Comparison of ENCODE assay signal across 30 mouse cellular contexts in the genomic region with DNA sequence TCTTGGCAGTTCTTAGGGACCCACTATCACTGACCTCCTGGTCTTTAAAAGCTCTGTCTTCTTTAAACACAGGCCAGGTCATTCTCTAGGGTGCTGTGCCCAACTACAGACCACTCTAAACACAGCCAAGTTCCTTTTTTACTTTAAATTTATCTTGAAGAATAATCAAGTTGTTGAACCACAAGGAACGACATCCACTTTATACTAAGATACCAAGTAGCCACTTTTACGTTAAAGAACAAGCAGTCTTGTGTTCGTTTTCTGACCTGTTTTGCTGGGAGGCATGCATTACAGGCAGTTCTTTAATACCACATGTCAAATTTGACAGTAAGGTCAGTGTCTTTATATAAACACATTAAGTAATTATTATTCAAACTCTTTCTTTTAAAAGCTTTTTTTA.
"Had no signal": no experiment of that assay in that cellular context is flagged by ENCODE, and none has a peak within 500 bp of the region (broad histone marks: within the 10 kb centered on the region; RNA-seq: fewer than 3 reads in every experiment).

No protein-coding gene starts in this region.

- ATAC-seq: liver, embryonic 12.5 days; liver, postnatal 0 days; lung, postnatal 0 days; midbrain, embryonic 13.5 days; midbrain, embryonic 15.5 days; midbrain, embryonic 16.5 days had no signal

- H3K9ac ChIP-seq: limb, embryonic 12.5 days; limb, embryonic 13.5 days; limb, embryonic 15.5 days; liver, embryonic 12.5 days; liver, embryonic 13.5 days; liver, embryonic 14.5 days; liver, embryonic 15.5 days; liver, postnatal 0 days; lung, embryonic 14.5 days; lung, embryonic 15.5 days; midbrain, embryonic 12.5 days; midbrain, embryonic 13.5 days; midbrain, embryonic 15.5 days; neural tube, embryonic 12.5 days had no signal

- DNase-seq: left cerebral cortex, postnatal 4 days; liver; liver, embryonic 13.5 days; liver, postnatal 0 days; lung, adult 18-20 months; lung, adult 2 months; lung, embryonic 14.5 days; lung, postnatal 10 days; lung, postnatal 14 days; lung, postnatal 36 days; lung, postnatal 4 days; midbrain, embryonic 14.5 days had no signal

- H3K36me3 ChIP-seq: limb, embryonic 10.5 days; limb, embryonic 12.5 days; limb, embryonic 13.5 days; limb, embryonic 15.5 days; liver, embryonic 12.5 days; liver, embryonic 13.5 days; liver, embryonic 15.5 days; lung, embryonic 15.5 days; midbrain, embryonic 10.5 days; midbrain, embryonic 12.5 days; midbrain, embryonic 13.5 days; midbrain, embryonic 15.5 days; neural tube, embryonic 12.5 days had no signal

- H3K27me3 ChIP-seq: limb, embryonic 12.5 days; limb, embryonic 13.5 days; limb, embryonic 15.5 days; liver, embryonic 12.5 days; liver, embryonic 13.5 days; liver, embryonic 15.5 days; lung, embryonic 15.5 days; megakaryocyte, embryonic 14.5 days; midbrain, embryonic 12.5 days; midbrain, embryonic 13.5 days; midbrain, embryonic 15.5 days; neural tube, embryonic 12.5 days had no signal

- H3K4me3 ChIP-seq: limb, embryonic 10.5 days; limb, embryonic 12.5 days; limb, embryonic 13.5 days; limb, embryonic 15.5 days; liver, embryonic 12.5 days; liver, embryonic 13.5 days; liver, embryonic 15.5 days; lung, embryonic 15.5 days; megakaryocyte, embryonic 14.5 days; midbrain, embryonic 10.5 days; midbrain, embryonic 12.5 days; midbrain, embryonic 13.5 days; midbrain, embryonic 15.5 days; myocyte; neural tube, embryonic 12.5 days had no signal

- H3K27ac ChIP-seq: limb, embryonic 10.5 days; limb, embryonic 12.5 days; limb, embryonic 13.5 days; limb, embryonic 15.5 days; liver, embryonic 12.5 days; liver, embryonic 13.5 days; liver, embryonic 14.5 days; liver, embryonic 15.5 days; lung, embryonic 15.5 days; macrophage; midbrain, embryonic 10.5 days; midbrain, embryonic 12.5 days; midbrain, embryonic 13.5 days; midbrain, embryonic 15.5 days; neural tube, embryonic 12.5 days had no signal

- H3K9me3 ChIP-seq: limb, embryonic 10.5 days; limb, embryonic 12.5 days; limb, embryonic 13.5 days; limb, embryonic 15.5 days; liver, embryonic 12.5 days; liver, embryonic 13.5 days; liver, embryonic 15.5 days; lung, embryonic 15.5 days; megakaryocyte, embryonic 14.5 days; midbrain, embryonic 10.5 days; midbrain, embryonic 12.5 days; midbrain, embryonic 13.5 days; midbrain, embryonic 15.5 days; neural tube, embryonic 12.5 days had no signal

- H3K4me1 ChIP-seq: limb, embryonic 12.5 days; limb, embryonic 13.5 days; limb, embryonic 15.5 days; liver, embryonic 12.5 days; liver, embryonic 13.5 days; liver, embryonic 15.5 days; lung, embryonic 15.5 days; megakaryocyte, embryonic 14.5 days; midbrain, embryonic 10.5 days; midbrain, embryonic 12.5 days; midbrain, embryonic 13.5 days; midbrain, embryonic 15.5 days; neural tube, embryonic 12.5 days had no signal
